Mouse (Mus musculus): ENCODE results near the gene 1110008P14Rik. TPM values are rescaled to one million over a fixed set of nuclear protein-coding genes. Genes with fewer than 3 reads are reported as not detected.
A peak's percentile ranks its signal among the peaks of the same experiment; 100 is the strongest.

Gene 1110008P14Rik
- polyA plus RNA-seq, 1 experiment from 2014 or later = 86.4 TPM

DNA sequence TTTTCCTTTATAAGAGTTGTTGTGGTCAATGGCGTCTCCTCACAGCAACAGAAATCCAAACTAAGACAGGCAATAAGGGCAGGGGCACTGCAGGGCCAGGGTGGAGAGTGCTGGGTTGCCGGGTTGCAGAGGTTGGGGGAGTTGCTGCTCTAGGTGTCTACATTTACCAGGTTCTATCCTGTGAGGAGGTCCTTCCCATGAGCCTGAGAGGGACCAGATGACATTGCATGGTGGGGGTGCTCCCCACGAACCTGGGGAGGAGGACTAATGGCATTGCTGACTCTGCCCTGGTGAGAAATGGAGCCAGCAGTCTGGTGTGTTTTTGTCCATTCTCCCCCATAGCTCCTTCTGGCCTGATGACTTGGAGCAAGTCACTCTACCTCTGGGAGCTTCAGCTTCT, 24.0 kb downstream of the 1110008P14Rik start:
- Histone ChIP-seq H3K4me2 (replicated peaks) (no peak overlapping the region), H3K9ac (no peak overlapping the region), H3K36me3 (no peaks in the 10 kb centered on the region), H3K4me3 (no peak overlapping the region), H3K9me3 (no peaks in the 10 kb centered on the region), H3K27me3 (replicated peaks) (peaks cover 7% of the 10 kb centered on the region; the same call in 1 of the 2 replicates), H3K4me1 (peaks cover 9% of the 10 kb centered on the region), H3K27ac (no peak overlapping the region)
- ATAC-seq (ENCODE audit: low FRiP score, low read depth) = no peak
- WGBS = 63% methylated on average over 3 of the region's 3 CpGs

DNA sequence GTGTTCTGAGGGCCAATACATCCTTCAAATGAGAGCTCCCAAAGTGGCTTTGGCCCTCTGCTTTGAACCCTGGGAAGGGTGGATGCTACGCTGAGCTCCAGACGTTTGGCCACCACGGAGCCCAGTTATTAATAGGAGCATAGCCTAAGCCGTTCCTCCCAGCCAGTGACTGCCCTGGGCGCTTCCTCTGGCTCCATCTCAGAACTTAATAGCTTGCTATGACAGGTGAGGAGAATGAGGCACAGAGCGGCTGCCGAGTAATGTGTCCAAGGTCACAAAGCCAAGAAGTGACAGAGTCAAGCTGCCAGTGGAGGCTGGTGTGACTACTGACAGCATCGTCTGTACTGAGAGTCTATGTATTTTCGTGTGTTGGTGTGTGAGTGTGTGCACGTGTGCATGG, 25.5 kb downstream of the 1110008P14Rik start:
- Histone ChIP-seq H3K4me3 (no peak overlapping the region), H3K36me3 (no peaks in the 10 kb centered on the region), H3K27me3 (replicated peaks) (0 out of 2 replicates have a peak, but pooled peaks cover 2% of the 10 kb centered on the region), H3K4me1 (peaks cover 18% of the 10 kb centered on the region), H3K4me2 (replicated peaks) (no peak overlapping the region), H3K9me3 (no peaks in the 10 kb centered on the region), H3K9ac (no peak overlapping the region), H3K27ac (no peak overlapping the region)
- WGBS = 82% methylated on average over 10 of the region's 10 CpGs
- ATAC-seq (ENCODE audit: low FRiP score, low read depth) = no peak

DNA sequence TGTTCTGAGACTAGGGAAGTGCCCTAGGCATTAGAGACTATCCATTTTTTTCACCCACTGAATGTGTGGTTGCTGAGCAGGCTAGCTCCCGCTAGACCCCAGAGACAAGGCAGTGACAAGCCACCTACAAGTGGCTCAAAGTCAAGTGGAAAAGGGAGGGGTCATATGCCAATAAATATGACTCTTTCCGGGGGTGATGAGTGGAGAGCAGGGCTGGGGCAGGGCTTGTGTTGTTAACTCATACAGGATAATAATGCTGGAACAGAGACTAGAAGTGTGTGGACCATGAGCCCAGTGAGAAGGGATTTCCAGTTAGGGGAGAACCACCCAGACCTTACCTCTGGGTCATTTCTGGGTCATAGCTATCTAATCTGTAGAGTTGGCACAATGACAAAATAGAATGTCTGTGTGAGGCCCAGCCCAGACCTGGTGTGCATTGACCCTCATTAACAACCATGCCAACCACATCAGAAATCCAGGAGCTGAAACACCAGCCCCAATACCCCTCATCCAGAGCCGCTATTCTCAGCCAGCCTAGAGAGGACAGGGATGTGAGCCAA, 27.3 kb downstream of the 1110008P14Rik start:
- no peak for ATAC-seq (ENCODE audit: low FRiP score, low read depth)
- Histone ChIP-seq H3K4me2 (replicated peaks) (no peak overlapping the region), H3K4me1 (peaks cover 32% of the 10 kb centered on the region), H3K27me3 (replicated peaks) (0 out of 2 replicates have a peak, but pooled peaks cover 6% of the 10 kb centered on the region), H3K9ac (no peak overlapping the region), H3K4me3 (no peak overlapping the region), H3K36me3 (no peaks in the 10 kb centered on the region), H3K27ac (no peak overlapping the region), H3K9me3 (no peaks in the 10 kb centered on the region)
- 90% methylated on average over 3 of the region's 3 CpGs for WGBS

DNA sequence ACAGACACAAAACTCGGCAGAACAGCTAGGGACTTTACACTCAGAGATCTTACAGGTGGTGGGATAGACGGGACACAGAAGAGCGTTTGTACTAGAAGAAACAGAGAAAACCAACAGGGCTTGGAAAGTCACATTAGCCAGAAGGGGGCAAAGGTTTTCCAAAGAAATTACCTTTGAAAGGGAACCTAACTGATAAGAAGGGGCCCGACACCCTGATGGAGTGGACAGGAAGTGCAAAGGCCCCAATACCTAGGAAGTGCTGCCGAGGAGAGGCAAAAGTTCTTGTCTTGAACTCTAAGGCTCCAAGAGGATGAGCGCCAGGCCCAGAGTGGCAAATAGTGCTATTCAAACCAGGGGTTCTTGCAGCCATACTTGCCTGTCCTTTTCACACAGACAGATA, 27.9 kb downstream of the 1110008P14Rik start:
- Histone ChIP-seq H3K9ac (no peak overlapping the region), H3K4me3 (no peak overlapping the region), H3K36me3 (no peaks in the 10 kb centered on the region), H3K4me2 (replicated peaks) (no peak overlapping the region), H3K27ac (no peak overlapping the region), H3K4me1 (peaks cover 32% of the 10 kb centered on the region), H3K27me3 (replicated peaks) (0 out of 2 replicates have a peak, but pooled peaks cover 6% of the 10 kb centered on the region), H3K9me3 (no peaks in the 10 kb centered on the region)
- 82% methylated on average over 6 of the region's 6 CpGs for WGBS
- no peak for ATAC-seq (ENCODE audit: low FRiP score, low read depth)

DNA sequence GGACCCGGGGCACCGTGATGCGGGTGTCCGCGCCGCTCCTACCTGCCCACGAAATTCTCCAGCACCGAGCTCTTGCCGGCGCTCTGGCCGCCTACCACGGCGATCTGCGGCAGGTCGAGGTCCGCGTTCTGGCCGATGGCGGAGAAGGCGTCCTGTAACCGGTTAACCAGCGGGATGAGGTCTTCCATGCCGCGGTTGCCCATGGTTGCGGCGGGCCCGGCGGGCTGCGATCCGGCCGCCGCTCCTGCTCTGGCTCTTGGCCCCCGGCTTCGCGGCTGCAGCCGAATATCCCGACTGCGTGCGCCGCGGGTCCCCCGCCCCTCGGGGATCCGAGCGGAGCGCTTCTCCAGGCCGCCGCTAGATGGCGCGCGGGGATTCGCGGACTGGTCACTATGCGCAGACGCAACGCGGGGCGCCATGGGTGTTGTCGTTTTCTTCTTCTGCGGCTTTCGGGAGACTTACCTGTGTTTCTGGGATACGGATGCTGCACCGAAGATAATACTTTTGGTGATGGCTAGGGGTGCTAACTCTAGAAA, 28.7 kb downstream of the 1110008P14Rik start, which contains the start of gene Dnm1:
TSS of gene Dnm1 (minus strand) at position 332 of the 536 bp plus-strand sequence.
- Histone ChIP-seq H3K27me3 (replicated peaks) (0 out of 2 replicates have a peak, but pooled peaks cover 6% of the 10 kb centered on the region), H3K9me3 (no peaks in the 10 kb centered on the region), H3K4me2 (replicated peaks) (peak within 1 kb of the TSS; percentile 89), H3K36me3 (no peaks in the 10 kb centered on the region), H3K27ac (peak within 1 kb of the TSS; percentile 82), H3K4me3 (peak within 1 kb of the TSS; percentile 63), H3K4me1 (peaks cover 32% of the 10 kb centered on the region), H3K9ac (peak within 1 kb of the TSS; percentile 83)
- under 1% methylated on average over 63 of the region's 63 CpGs for WGBS
- peak; percentile 35 for ATAC-seq (ENCODE audit: low FRiP score, low read depth)

DNA sequence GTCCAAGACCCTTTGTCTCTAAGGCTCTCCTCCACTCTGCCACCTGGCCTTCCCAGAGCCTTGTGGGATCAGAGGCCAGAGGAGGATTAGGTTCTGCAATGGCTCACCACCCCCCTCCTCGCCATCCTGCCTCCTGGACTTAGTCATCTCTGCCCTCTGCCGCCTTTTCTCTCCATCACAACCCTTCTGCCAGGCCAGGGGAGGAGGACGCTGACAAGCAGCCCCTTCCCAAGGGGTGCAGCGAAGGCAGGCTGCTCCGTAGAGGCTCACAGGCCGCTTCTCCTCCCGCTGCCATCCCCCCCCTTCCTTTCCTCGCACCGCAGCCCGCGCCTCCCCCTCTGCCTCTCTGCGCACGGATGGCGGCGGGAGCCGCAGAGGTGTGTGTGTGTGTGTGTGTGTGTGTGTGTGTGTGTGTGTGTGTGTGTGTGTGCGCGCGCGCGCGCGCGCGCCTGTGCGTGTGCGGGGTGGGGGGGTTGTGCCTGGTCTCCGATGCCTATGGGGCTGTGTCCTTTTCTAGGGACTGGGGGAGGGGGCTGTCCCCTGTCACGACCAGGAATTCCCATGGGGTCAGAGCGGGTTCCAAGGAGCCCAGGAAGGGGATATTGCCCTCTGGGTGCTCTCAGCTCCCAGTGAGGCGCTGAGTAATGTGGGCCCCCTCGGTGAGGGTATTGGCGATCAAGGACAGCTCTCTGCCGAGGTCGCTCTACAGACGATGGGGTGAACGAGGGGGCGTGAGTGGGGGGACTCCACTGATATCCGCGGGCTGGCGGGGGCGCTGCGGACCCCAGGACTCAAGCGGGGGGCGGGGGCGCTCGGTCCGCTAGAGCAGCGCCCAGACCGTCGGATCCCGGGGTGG, 29.4 kb downstream of the 1110008P14Rik start, which contains the start of gene Ciz1:
TSS of gene Ciz1 (plus strand) at position 177 of the 856 bp plus-strand sequence.
- Histone ChIP-seq H3K36me3 (no peaks in the 10 kb centered on the region), H3K4me3 (peak within 1 kb of the TSS; percentile 63), H3K4me1 (peaks cover 32% of the 10 kb centered on the region), H3K27ac (peak within 1 kb of the TSS; percentile 82), H3K4me2 (replicated peaks) (peak within 1 kb of the TSS; percentile 89), H3K9ac (peak within 1 kb of the TSS; percentile 83), H3K9me3 (no peaks in the 10 kb centered on the region), H3K27me3 (replicated peaks) (0 out of 2 replicates have a peak, but pooled peaks cover 6% of the 10 kb centered on the region)
- ATAC-seq (ENCODE audit: low FRiP score, low read depth) = peak; percentile 49
- WGBS = 1% methylated on average over 41 of the region's 52 CpGs

DNA sequence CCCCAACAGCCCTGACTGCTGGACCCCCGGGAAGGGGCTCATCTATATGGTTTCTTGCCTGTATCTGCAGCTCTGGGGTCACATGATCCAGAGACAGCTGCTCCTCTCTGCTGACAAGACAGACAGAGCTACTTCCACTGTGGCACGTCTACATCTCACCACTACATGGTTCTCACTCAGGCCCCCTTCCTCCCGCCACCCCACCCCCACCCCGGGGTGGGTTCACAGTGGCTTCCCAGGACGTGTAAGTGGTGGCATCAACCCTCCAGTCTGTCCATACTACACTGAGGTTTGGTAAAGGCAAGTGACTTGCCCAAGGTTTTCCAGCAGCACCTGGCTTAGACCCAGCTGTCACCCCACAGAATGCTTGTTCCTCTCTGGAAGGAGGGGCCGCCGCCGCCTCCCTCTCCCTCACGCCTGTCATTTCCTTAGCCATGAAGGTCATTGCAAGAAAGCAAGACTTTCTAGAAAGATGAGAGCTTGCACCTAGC, 30.2 kb downstream of the 1110008P14Rik start:
- Histone ChIP-seq H3K9ac (peak overlapping the region; percentile 83), H3K36me3 (no peaks in the 10 kb centered on the region), H3K9me3 (no peaks in the 10 kb centered on the region), H3K4me1 (peaks cover 32% of the 10 kb centered on the region), H3K4me3 (peak overlapping the region; percentile 63), H3K27me3 (replicated peaks) (0 out of 2 replicates have a peak, but pooled peaks cover 6% of the 10 kb centered on the region), H3K4me2 (replicated peaks) (peak overlapping the region; percentile 89), H3K27ac (peak overlapping the region; percentile 82; the same call in 1 of the 2 replicates)
- 57% methylated on average over 9 of the region's 9 CpGs for WGBS
- no peak for ATAC-seq (ENCODE audit: low FRiP score, low read depth)

DNA sequence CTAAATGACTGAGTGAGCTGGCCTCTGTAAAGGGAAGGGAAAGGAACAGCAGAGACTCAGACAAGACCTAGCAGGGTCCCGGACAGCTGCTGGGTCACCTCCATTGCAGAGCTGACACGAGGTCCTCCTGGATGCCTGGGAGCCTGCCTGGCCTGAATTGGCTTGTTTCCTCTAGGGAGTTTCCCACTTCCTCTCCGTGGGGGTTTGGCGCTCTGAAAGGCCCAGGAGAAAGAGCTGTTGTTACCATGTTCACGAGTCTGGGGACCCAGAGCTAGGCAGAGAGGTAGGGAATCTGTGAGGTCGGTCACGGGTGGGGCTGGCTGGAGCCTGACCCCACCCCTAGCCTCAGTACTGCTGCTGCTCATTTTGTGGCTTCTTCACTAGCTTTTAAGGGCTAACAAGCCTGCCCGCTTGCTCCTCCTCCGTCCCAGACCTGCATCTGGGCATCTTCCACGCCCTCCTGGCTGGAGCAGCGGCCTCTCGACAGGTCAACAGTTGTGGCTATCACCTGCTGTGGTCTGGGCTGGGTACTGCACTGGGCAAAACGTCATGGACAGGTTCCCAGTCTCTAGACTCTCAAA, 31.2 kb downstream of the 1110008P14Rik start:
- H3K27me3 ChIP-seq (replicated peaks) = 0 out of 2 replicates have a peak, but pooled peaks cover 4% of the 10 kb centered on the region
- no peak overlapping the region; the same call in 1 of the 2 replicates for H3K9ac ChIP-seq
- no peak overlapping the region for H3K4me3 ChIP-seq
- H3K4me2 ChIP-seq (replicated peaks) = peak overlapping the region; percentile 89
- peaks cover 32% of the 10 kb centered on the region for H3K4me1 ChIP-seq
- H3K9me3 ChIP-seq = no peaks in the 10 kb centered on the region
- H3K36me3 ChIP-seq = no peaks in the 10 kb centered on the region
- no peak for ATAC-seq (ENCODE audit: low FRiP score, low read depth)
- no peak overlapping the region; the same call in 1 of the 2 replicates for H3K27ac ChIP-seq
- 51% methylated on average over 13 of the region's 13 CpGs for WGBS

DNA sequence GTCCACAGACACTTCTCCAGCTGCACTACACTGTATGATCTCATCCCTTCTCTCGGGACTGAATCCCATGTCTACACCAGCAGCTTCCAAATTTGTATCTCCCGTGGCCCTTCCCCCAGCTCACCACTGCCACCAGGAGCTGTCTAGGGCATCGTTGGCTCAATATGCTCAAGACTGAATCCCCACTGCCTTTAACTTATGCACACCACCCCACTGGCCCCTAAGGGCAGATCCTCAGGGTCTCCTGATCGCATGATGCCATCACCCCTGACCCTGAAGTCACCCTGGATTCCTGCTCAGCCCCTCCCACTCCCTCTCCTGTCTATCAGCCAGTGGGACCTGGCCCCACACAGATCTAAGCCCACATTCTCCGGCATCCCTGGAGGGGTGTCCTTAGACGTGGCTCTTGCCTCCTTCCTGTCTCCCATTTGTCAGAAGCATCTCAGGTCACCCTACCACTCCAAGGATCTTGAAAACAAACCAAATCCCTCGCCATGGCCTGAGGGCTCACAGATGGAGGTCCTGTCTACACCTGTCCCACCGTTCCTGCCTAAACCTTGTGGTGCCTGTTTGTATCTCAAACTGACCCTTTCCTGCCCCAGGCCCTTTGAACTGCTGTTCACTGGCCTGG, 32.0 kb downstream of the 1110008P14Rik start:
- H3K36me3 ChIP-seq = no peaks in the 10 kb centered on the region
- no peak overlapping the region for H3K9ac ChIP-seq
- no peaks in the 10 kb centered on the region for H3K9me3 ChIP-seq
- H3K4me2 ChIP-seq (replicated peaks) = no peak overlapping the region
- H3K27ac ChIP-seq = no peak overlapping the region
- H3K4me1 ChIP-seq = peaks cover 32% of the 10 kb centered on the region
- H3K4me3 ChIP-seq = no peak overlapping the region
- 69% methylated on average over 8 of the region's 8 CpGs for WGBS
- H3K27me3 ChIP-seq (replicated peaks) = 0 out of 2 replicates have a peak, but pooled peaks cover 4% of the 10 kb centered on the region
- ATAC-seq (ENCODE audit: low FRiP score, low read depth) = no peak

DNA sequence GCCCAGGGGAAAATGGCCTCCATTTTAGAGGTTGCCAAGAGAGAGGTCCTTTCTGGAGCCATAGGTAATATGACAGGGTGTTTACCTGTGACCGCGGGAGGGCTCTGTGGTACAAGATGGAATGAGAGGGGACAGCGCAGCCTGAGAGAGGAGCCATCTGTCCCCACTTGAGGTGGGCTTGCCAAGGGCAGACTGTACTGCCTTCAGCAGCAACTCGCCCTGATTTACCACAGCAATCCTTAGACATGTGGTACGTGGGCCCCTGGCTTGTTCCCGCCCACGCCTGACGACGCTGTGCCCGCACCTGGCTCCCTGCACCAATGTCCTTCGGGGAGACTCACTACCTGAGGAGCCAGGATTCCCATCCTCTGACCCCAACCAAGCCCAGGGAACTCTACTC, 33.4 kb downstream of the 1110008P14Rik start:
- WGBS = 82% methylated on average over 11 of the region's 11 CpGs
- H3K9ac ChIP-seq = no peak overlapping the region
- H3K36me3 ChIP-seq = no peaks in the 10 kb centered on the region
- no peak overlapping the region for H3K4me2 ChIP-seq (replicated peaks)
- 0 out of 2 replicates have a peak, but pooled peaks cover 4% of the 10 kb centered on the region for H3K27me3 ChIP-seq (replicated peaks)
- no peak overlapping the region for H3K4me3 ChIP-seq
- no peak for ATAC-seq (ENCODE audit: low FRiP score, low read depth)
- peaks cover 32% of the 10 kb centered on the region for H3K4me1 ChIP-seq
- no peak overlapping the region for H3K27ac ChIP-seq
- H3K9me3 ChIP-seq = no peaks in the 10 kb centered on the region

DNA sequence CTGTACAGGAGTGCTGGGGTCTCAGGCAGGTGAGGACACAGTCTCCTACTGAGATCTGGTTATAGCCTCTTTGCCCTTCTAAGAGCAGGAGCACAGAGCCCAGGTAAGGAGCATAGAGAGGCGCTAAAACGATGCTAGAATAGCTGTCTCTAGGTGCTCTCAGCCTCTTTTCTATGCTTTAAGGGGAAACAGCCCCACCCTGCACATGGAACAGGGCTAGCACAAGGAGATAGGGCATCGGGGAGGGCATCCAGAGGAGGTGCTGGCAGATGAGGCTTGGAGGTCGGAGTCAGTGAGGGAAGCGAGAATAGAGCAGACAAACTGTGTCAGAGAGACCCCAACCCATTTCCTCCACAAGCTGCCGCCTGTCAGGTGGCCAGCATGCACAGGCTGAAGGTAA, 34.7 kb downstream of the 1110008P14Rik start:
- H3K4me1 ChIP-seq = peaks cover 28% of the 10 kb centered on the region
- no peak overlapping the region for H3K9ac ChIP-seq
- H3K27me3 ChIP-seq (replicated peaks) = 0 out of 2 replicates have a peak, but pooled peaks cover 4% of the 10 kb centered on the region
- WGBS = 76% methylated on average over 6 of the region's 6 CpGs
- H3K4me3 ChIP-seq = no peak overlapping the region
- no peak for ATAC-seq (ENCODE audit: low FRiP score, low read depth)
- no peaks in the 10 kb centered on the region for H3K36me3 ChIP-seq
- no peaks in the 10 kb centered on the region for H3K9me3 ChIP-seq
- H3K27ac ChIP-seq = no peak overlapping the region
- no peak overlapping the region for H3K4me2 ChIP-seq (replicated peaks)

Measured in neural tube, embryonic 12.5 days (tissue).